In the genomic region with DNA sequence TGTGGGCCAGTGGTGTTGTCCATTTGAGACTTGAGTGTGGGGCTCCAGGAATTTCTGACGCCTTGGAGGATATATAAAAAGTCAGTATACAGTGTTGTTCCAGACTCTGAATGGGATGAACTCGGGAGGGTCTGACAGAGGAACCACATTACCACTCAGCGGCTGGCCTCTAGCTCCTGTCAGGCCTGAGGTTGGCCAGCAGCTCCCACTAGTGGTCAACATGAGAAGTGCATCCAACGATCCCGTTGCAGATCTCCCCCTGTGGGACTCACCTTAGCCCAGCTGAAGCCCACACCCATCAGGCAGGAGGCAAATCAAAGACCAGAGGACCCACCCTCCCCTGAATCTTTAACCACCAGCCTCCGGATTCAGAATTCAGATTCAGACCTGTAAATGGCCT, we compare ENCODE assay signal across 9 mouse cellular contexts. TPM values are rescaled to one million over a fixed set of nuclear protein-coding genes. Genes with fewer than 3 reads are reported as not detected.
A peak's percentile ranks its signal among the peaks of the same experiment; 100 is the strongest.
DNase-seq lines count a peak whose midpoint lies in the region; ATAC-seq and TF ChIP-seq lines count a peak whose summit lies in the region.
"Had no signal": no experiment of that assay in that cellular context is flagged by ENCODE, and none has a peak within 500 bp of the region (broad histone marks: within the 10 kb centered on the region; RNA-seq: fewer than 3 reads in every experiment).

No protein-coding gene starts in this region.

- H3K36me3 ChIP-seq in heart, embryonic 11.5 days (ENCODE audit: control insufficient read depth, insufficient read depth, low read length): no peaks in the 10 kb centered on the region
- H3K36me3 ChIP-seq in intestine, postnatal 0 days (ENCODE audit: control insufficient read depth, insufficient read depth): no peaks in the 10 kb centered on the region
- H3K36me3 ChIP-seq in midbrain, embryonic 14.5 days (ENCODE audit: control insufficient read depth, insufficient read depth, low read length): no peaks in the 10 kb centered on the region

- H3K4me2 ChIP-seq in heart, embryonic 11.5 days: no peak overlapping the region
- no peak overlapping the region for H3K4me2 ChIP-seq in intestine, postnatal 0 days (replicated peaks; ENCODE audit: low read depth)
- H3K4me2 ChIP-seq in midbrain, embryonic 14.5 days (ENCODE audit: low read length): no peak overlapping the region

- under 1% methylated on average over 6 of the region's 6 CpGs for WGBS in heart, embryonic 11.5 days (ENCODE audit: insufficient replicate concordance)
- WGBS in intestine, postnatal 0 days: 1% methylated on average over 6 of the region's 6 CpGs
- 0% methylated on average over 6 of the region's 6 CpGs for whole genome bisulfite sequencing in midbrain, embryonic 14.5 days

- no peaks in the 10 kb centered on the region for H3K9me3 ChIP-seq in heart, embryonic 11.5 days (replicated peaks; ENCODE audit: control insufficient read depth, low read length)
- no peaks in the 10 kb centered on the region for H3K9me3 ChIP-seq in intestine, postnatal 0 days (ENCODE audit: control insufficient read depth)
- no peaks in the 10 kb centered on the region for H3K9me3 ChIP-seq in midbrain, embryonic 14.5 days (ENCODE audit: control insufficient read depth, low read length)

- peak; percentile 94 for DNase-seq in heart, adult 11 months
- DNase-seq in gastrocnemius, postnatal 36 days: peak; percentile 56 to 62
- peak; percentile 69 to 72 for DNase-seq in left cerebral cortex, postnatal 36 days (ENCODE audit: low spot score in 2 of 2)
- peak; percentile 88 for DNase-seq in midbrain, embryonic 14.5 days
- peak; percentile 34 for DNase-seq in spleen, adult 12 weeks (ENCODE audit: low spot score)

- peaks cover 50% of the 10 kb centered on the region for H3K27me3 ChIP-seq in heart, embryonic 11.5 days (ENCODE audit: control insufficient read depth, insufficient read depth, low read length)
- H3K27me3 ChIP-seq in intestine, postnatal 0 days (replicated peaks; ENCODE audit: control insufficient read depth, insufficient read depth, low read length): peaks cover 49% of the 10 kb centered on the region
- peaks cover 65% of the 10 kb centered on the region for H3K27me3 ChIP-seq in midbrain, embryonic 14.5 days (ENCODE audit: control insufficient read depth, insufficient read depth, low read length)

- no peak overlapping the region for H3K9ac ChIP-seq in heart, embryonic 11.5 days (ENCODE audit: low read depth, low read length)
- no peak overlapping the region for H3K9ac ChIP-seq in intestine, postnatal 0 days (ENCODE audit: low read depth, low read length)
- H3K9ac ChIP-seq in midbrain, embryonic 14.5 days (replicated peaks; ENCODE audit: low read length): no peak overlapping the region

- peaks cover 16% of the 10 kb centered on the region for H3K4me1 ChIP-seq in heart, embryonic 11.5 days (ENCODE audit: control insufficient read depth, insufficient read depth, low read length)
- H3K4me1 ChIP-seq in intestine, postnatal 0 days (replicated peaks; ENCODE audit: control insufficient read depth, insufficient read depth, low read length): no peaks in the 10 kb centered on the region
- H3K4me1 ChIP-seq in midbrain, embryonic 14.5 days (ENCODE audit: control insufficient read depth, insufficient read depth, low read length): peaks cover 12% of the 10 kb centered on the region

- no peak overlapping the region for H3K4me3 ChIP-seq in heart, embryonic 11.5 days (ENCODE audit: low read depth, low read length)
- H3K4me3 ChIP-seq in intestine, postnatal 0 days (ENCODE audit: low read depth, low read length): no peak overlapping the region
- H3K4me3 ChIP-seq in midbrain, embryonic 14.5 days (replicated peaks; ENCODE audit: low read depth, low read length): no peak overlapping the region
- H3K4me3 ChIP-seq: megakaryocyte, embryonic 14.5 days had no signal

- peak; percentile 97 for TF ChIP-seq CTCF in intestine, postnatal 0 days (IDR thresholded peaks at IDR 0.05; ENCODE audit: low read depth)

- no peak overlapping the region for H3K27ac ChIP-seq in heart, embryonic 11.5 days (ENCODE audit: low read depth, low read length)
- H3K27ac ChIP-seq in intestine, postnatal 0 days (ENCODE audit: low read depth, low read length): no peak overlapping the region
- H3K27ac ChIP-seq in midbrain, embryonic 14.5 days (replicated peaks; ENCODE audit: low read depth, low read length): no peak overlapping the region

- intact Hi-C loops in gastrocnemius, postnatal 36 days (cut with DNase I): loop anchor here (1.0 kb wide), 1 partner anchor 115 kb away; no protein-coding TSS in a partner anchor
- intact Hi-C loops in left cerebral cortex, postnatal 36 days (cut with DNase I): loop anchor here (2.0 to 10.0 kb wide), 3 partner anchors 120 to 314 kb away; a partner anchor contains a TSS

- ATAC-seq in heart, embryonic 11.5 days (replicated peaks; ENCODE audit: insufficient number of reproducible peaks, low FRiP score, low TSS enrichment): no peak
- ATAC-seq in common myeloid progenitor, adult 5-6 weeks (replicated peaks; ENCODE audit: low read depth, poor library complexity, severe bottlenecking): peak; percentile 86
- ATAC-seq in intestine, postnatal 0 days: no peak
- peak; percentile 27; the same call in 1 of the 2 replicates for ATAC-seq in midbrain, embryonic 14.5 days (ENCODE audit: low FRiP score, low TSS enrichment)

RNA-seq across cellular contexts. Expression of a gene that starts 1.9 kb away (rescaled TPM):
- 8.0 and 8.6 TPM in 2 replicates for polyA plus RNA-seq in heart, embryonic 11.5 days (2014; fragmentation: Nextera tagmentation; extraction: Ambion mirVana)
- not detected in 2 replicates for total RNA-seq in common myeloid progenitor, adult 5-6 weeks (2017)
- under 1 TPM; 0.10 TPM for total RNA-seq in gastrocnemius, postnatal 36 days (2021)
- 0.30 and 0.34 TPM in 2 replicates for polyA plus RNA-seq in intestine, postnatal 0 days (2015; fragmentation: Nextera tagmentation; extraction: Ambion mirVana)
- 1 to 10 TPM; 2.8 to 5.4 TPM for total RNA-seq in left cerebral cortex, postnatal 36 days (2021)
- 0.11 and 0.32 TPM in 2 replicates for polyA plus RNA-seq in midbrain, embryonic 14.5 days (2014; fragmentation: Nextera tagmentation; extraction: Ambion mirVana)

Comparison
In these comparisons a context has a peak if more than half of its experiments do, and no peak if none do; other contexts are left out.
1. DNase-seq: peak in every context shown above with its lines; median percentile 94 in heart, adult 11 months; 88 in midbrain, embryonic 14.5 days; 70 in left cerebral cortex, postnatal 36 days; 59 in gastrocnemius, postnatal 36 days; 34 in spleen, adult 12 weeks.
2. ATAC-seq: peak in common myeloid progenitor, adult 5-6 weeks (single experiment) and midbrain, embryonic 14.5 days (single experiment); none in heart, embryonic 11.5 days (single experiment) and intestine, postnatal 0 days (single experiment).